Mouse (Mus musculus): Measurements from ENCODE around the gene Tunar.

The Tunar gene

DNA sequence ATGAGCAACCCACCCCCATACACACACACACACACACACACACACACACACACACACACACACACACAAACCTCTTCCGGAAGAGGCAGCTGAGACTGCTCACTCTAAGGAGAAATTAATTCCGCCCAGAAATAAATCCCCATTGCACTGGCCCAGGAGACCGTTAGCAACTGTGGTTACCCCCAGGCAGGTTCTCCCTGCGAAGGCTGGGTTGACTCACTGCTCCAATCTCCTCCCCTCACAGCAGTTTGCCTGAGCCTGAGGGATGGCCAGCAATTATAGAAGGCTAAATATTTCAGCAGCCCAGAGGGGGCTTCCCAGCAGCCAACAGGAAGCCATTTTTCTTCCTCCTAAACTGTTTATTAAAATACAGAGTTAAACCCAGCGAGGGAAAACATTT lies 64.5 kb downstream of the Tunar start:
- DNase-seq (ENCODE audit: low spot score in 2 of 2): no peak

DNA sequence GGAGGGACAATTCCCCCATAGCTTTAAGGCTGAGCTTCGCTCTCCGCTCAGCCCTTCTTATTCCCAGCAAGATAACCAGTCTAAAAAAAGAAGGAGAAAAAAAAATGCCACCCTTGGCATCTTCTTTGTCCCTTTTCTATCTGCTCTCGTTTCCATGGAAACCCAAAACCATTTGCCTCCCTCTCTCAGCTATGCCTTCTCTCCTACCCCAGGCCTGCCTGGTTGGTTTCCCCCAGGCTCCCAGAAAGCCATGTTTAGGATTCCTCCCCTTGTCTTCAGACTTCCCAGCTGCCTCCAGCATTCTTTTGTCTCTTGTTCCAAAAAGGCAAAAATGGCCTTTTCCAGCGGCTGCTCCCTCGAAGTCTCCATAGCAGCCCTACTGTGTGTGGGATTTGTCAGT lies 70.1 kb downstream of the Tunar start:
- no peak for DNase-seq (ENCODE audit: low spot score in 2 of 2)

DNA sequence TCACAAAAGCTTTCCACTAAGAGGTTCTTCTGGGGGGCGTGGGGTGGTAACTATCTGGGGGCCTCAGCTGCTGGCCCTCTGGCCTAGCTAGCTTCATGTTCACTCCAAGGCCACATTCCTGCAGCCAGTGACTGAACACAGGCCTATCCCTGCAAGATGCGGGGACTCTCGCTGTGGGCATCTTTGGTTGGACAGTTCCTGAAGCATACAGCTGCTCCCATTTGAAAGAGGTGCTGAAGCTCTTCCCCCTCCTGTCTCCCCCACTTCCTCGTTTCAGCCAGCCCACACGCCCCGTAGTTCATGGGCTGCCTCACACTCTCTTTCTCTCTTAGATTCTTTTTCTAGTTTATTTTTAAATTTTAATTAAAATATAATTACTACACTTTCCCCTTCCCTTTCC lies 72.3 kb downstream of the Tunar start:
- DNase-seq (ENCODE audit: low spot score in 2 of 2): no peak

DNA sequence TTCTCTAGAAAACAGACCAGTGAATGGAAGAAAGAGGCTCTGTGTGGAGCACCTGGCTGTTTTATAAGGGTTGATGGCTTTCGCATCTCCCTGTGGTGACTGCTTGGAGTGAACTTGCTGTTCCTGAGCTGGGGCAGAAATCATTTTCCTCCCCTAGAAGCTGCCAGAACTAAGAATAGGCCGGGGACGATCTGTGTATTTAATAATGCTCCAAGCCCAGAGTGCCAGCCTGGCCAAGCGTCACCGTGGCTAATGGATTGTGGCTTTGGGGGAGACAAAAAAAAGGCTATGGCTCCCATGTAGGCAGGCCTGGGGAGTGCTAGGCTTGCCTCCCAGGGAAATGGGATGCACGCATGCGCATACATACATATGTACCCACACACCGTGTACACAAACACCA lies 80.2 kb downstream of the Tunar start:
- DNase-seq (ENCODE audit: low spot score in 2 of 2): no peak

DNA sequence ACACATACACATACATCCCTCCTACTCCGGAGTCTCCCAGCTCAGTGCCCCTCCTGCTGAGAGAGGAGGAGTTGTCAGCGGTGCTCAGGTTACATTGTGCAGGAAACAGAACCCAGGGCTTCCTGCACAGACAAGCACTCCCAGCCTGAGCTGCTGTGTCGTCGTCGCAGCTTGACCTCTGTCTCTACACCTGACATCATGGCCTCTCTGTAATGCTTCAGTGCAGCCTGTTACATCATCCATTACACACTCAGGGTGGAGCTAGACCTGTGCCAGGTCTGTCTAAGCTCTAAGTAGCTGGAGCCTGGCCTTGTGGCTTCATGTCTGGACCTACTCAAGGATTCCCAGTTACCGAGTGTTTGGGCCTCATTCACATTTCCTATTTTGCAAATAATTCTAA lies 86.8 kb downstream of the Tunar start:
- DNase-seq (ENCODE audit: low spot score in 2 of 2): no peak

DNA sequence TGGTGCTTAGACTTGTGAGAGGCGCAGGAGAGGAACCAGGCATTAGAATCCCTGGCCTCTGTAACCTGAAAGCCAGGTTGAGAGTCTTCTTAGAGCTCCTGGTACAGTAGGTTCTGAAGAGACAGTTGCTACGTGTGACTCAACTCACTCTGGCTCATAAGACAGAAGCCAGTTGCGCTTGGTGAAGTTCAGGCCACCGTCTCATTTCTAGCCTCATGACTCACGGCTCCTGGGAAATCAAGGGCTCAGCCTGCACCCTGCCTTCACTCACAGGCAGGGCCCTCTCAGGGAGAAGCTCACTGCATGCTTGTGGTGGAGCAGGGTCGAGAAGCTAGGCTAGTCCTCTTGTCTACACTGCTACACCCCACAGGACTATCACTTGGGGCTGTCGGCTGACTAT lies 92.9 kb downstream of the Tunar start:
- no peak for DNase-seq (ENCODE audit: low spot score in 2 of 2)

DNA sequence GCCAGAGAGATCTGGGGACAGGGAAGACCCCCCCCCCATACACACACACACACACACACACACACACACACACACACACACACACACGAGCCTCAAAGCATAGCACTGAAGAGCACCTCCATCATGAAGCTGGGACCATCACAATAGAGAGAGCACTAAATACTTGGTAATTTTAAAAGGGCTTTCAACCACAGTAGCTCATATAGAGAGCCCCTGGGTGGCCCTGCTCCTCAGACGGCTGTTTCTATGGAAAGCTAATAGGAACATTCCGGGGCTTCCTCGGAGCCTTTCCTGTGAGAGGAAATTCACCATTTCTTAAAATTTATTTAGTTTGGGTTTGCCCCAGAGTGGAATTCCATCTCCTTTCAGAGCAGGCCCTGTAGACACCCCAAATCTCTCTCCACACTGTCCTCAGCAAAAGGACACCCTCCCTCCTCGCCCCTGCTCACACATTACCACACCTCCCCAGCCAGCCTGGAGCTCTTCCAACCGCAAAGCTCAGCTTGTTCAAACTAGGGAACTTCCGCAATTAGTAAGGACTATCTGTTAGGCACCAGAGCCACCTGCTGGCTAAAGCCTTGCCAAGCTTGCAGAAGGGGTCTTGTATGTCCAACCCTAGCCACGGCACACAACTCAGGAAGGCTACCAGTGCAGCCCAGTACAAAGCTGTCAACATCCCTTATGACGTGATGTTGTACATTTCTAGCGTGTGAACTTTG lies 93.5 kb downstream of the Tunar start:
- DNase-seq (ENCODE audit: low spot score in 2 of 2): peak; percentile 61 to 72

DNA sequence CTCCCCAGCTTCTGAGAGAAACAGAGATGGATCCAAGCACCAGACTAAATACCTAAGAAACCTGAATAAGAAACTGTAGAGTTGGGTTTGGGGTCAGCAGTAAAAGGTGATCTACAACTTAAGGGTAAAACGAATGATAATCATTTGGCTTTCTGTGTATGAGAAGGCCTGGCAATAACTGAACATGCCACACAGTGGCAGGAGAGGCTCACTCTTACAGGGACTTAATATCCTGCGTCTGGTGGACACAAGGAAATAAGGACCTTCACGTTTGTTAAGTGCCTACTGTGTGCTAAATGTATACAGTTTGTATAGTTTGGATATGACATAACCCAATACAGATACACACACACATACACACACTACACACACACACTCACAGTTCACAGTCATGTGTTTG lies 98.2 kb downstream of the Tunar start:
- no peak for DNase-seq (ENCODE audit: low spot score in 2 of 2)

DNA sequence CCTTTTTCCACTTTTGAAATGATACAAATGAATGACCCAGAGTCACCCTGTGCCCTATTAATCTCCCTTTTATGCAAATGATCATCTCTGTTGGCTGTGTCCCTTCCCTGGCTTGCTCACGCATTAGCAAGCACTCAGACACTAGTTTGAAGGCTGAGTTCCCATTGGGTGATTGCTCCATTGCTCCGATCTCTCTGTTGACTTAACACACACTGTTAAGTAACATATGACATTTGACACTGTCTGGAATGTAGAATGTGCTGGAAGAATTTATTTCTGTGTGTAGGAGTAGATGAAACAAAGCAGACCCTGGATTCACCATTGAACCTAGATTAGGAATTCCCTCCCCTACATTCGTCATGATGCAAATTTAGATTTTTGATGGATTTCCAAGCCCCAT lies 99.1 kb downstream of the Tunar start:
- no peak for DNase-seq (ENCODE audit: low spot score in 2 of 2)
